Mouse (Mus musculus) stomach, postnatal 0 days (tissue): ENCODE measurements around the gene Sigmar1.

Experiments used
- CTCF ChIP-seq: IDR thresholded peaks from 2 replicates; pipeline ENCODE4 v1.5.1; 2016; ENCODE audit warnings: antibody characterized with exemption, low read depth, mild to moderate bottlenecking, moderate library complexity
- EP300 ChIP-seq: optimal IDR thresholded peaks from 2 replicates; pipeline ENCODE3; 2016; ENCODE audit warnings: antibody characterized with exemption

- no peak for TF ChIP-seq CTCF
- no peak for TF ChIP-seq EP300
These were observed 11.8 kb downstream of the Sigmar1 start for GRCm38 (mm10) chr4:41744131-41744530.
